Mouse (Mus musculus): ENCODE measurements at regions not wholly inside any gene's neighbourhood (a gene's known extent, or its start where the extent isn't known, plus 50 kb on each side); places are given as distances from the start of the nearest gene placed in this dataset.
A peak's percentile ranks its signal among the peaks of the same experiment; 100 is the strongest.

DNA sequence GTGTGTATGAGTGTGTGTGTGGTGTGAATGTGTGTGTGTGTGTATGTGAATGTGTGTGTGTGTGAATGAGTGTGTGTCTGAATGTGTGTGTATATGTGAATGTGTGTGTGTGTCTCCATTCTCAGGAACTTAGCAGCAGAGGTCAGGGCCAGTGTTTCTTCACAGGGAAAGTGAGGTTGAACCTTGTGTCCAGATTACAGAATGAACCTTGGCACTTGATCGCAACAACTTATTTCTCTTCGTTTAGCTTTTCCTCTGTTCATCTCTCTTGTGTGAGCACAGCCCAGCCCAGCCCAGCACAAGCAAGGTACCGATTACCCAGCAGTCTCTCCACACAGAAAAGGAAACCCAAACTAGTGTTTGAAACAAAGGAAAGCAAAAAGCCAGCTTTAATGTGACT, 249.7 kb downstream of the Foxo1 start:
- DNase-seq (ENCODE audit: low read depth, low spot score): no peak

DNA sequence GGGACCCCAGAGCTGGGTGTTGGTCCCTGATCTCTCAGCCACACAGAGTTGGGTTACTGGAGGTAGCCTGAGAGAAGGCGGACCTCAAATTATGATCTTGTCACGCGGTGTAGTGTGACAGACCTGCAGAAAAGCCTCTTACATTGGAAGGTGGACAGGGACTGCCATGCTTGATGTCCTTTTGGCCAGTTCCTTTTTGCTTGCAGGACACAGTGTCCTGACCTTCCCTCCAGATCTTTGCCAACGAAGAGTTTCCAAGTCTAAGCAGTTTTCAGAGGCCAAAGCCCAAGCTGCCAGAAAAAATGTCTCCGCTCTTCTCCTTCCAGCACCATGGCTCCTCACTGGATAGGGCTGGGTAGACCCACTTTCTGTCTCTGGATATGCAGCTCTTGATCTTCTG, 248.6 kb downstream of the Foxo1 start:
- no peak for DNase-seq (ENCODE audit: low read depth, low spot score)

GRCm38 (mm10) chr3:52512761-52513160, 244.6 kb downstream of the Foxo1 start:
- no peak for DNase-seq (ENCODE audit: low read depth, low spot score)

GRCm38 (mm10) chr3:52511549-52511948, 243.4 kb downstream of the Foxo1 start:
- no peak for DNase-seq (ENCODE audit: low read depth, low spot score)

DNA sequence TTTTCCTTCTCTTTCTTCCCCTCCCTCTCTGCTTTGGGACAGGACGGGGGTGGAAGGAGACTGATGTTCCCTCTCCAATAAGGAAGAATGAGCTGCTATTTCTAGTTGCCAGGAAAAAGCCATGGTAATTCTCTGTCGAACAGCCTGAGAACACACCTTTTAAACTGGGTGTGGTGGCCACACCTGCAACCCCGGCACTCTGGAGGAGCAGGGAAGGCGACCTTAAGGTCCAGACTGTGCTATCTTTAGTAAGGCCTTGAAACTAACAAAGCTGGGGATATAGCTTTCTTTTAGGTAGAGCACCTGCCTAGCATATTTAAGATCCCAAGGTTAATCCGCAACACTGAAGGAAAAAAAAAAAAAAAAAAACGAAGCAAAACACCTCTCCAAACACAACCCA, 242.7 kb downstream of the Foxo1 start:
- no peak for DNase-seq (ENCODE audit: low read depth, low spot score)

DNA sequence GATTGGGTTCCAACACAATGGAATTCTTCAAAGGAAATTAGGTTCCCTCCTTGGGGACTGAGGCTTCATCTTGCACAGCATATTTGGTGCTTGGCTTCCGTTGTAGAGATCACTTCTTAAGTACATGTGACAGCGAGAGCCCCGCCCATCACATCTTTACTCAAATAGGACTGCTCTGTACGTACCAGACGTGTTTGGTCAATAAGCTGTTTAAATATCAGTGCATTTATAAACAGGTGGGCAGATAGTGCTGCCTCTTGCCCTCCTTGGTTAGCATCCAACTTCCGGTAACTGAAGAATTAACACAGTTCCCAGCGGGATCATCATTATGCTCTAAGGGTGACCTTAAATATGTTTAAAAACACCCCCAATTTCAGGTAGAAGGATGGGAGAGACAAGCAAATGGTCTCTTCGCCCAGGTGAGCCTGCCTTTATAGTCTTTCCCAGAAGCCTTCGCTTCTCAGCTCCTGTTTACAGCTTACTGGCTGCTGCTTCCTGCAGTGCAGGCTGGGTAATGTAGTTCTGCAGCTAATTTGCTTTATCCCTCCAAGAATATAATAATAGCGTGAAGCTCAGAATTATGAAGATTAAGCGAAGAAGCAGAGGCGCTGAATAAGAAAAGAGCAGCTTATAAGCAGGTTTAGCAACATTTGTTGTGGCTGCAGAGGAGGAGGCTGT, 242.1 kb downstream of the Foxo1 start:
- no peak for DNase-seq (ENCODE audit: low read depth, low spot score)

- DNase-seq (ENCODE audit: low read depth, low spot score): no peak
These were observed 235.8 kb downstream of the Foxo1 start for GRCm38 (mm10) chr3:52503925-52504324.

DNA sequence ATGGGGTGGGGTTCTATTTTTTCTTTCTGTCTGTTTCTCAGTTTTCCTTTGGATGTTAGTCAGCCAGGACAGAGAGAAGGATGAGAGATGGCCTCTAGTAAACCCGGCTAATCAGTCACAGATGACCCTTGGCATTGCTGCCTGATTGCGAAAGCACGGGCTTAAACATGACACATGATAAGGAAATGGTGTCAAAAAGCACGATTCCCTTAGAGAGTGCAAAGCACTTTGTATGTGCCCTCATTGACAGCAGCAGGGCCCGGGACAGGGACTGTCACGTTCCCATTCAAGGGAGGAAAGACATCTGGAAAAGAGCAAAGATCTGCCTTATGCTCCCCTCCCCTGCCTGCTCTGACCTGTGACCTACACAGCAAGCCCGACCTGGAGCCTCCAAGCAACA, 234.1 kb downstream of the Foxo1 start:
- DNase-seq (ENCODE audit: low read depth, low spot score): peak; percentile 16

GRCm38 (mm10) chr3:52501614-52502013, 233.5 kb downstream of the Foxo1 start:
- DNase-seq (ENCODE audit: low read depth, low spot score): no peak

DNA sequence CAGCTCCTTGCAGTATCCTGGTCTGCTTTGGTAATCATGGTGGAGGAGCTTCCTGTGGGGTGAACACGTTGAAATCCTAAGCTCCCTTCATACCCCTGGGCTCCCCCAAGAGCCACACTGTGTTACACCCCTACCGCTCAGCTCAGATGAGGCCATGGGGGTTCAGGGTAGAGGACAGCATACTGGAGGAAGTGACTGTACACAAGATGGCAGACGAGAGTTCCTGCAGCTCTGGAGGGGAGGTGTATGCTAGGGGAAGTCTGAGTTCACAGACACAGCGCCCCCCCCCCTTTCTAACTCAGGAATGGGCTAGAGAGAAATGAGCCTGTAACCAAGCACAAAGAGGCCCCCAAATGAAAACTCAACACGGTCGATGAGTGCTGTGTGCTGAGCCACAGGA, 231.9 kb downstream of the Foxo1 start:
- DNase-seq (ENCODE audit: low read depth, low spot score): no peak

DNA sequence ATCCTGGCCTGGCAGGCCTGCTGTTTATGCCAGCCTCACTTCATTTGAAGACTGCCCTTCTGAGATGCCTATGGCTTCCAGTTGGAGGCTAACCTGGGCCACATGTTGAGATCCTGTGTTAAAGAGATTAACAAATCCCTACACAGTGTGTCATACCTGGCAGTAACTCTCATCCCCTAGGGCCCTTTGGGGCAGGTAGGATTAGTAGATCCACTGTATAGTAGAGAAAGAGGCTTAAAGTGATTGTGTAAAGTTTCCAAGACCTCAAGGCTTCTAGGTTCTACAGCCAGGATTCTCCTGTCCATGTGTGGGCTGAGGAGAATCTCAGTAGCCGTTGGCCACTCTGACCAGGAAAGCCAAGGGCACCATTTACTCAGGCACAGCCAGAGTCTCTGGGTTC, 231.4 kb downstream of the Foxo1 start:
- no peak for DNase-seq (ENCODE audit: low read depth, low spot score)

DNA sequence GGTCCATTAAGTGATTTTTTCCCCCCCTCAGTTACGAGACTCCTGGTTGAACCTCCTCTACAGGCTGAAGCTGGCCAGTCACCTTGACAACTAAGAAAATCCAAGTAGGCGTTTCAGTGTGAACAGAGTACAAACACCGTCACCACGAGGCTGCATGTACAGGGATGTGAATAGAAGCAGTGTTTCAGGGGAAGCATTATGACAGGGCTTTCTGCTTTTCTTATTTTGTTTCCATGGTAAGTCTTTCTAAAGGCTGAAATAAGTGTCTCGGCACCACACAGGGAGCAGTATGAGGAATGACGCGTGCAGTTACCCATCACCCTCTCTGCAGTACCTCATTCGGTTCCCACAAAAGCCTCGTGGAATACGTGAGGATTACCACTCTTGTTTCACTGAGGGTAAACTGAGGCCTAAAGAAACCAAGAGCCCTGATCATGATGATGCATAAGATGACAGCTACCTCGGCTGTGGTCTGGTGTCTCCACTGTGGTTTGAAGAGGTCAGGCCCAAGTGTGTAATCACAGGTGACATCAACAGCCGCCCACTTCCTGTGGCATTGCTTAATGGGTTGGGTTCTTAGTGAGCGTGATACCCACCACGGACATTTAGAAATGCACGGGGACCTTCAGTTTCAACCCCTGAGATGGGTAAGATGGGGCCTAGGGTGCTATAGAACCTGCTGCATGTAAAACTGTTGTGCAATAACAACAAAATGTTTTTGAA, 230.5 kb downstream of the Foxo1 start:
- no peak for DNase-seq (ENCODE audit: low read depth, low spot score)

DNA sequence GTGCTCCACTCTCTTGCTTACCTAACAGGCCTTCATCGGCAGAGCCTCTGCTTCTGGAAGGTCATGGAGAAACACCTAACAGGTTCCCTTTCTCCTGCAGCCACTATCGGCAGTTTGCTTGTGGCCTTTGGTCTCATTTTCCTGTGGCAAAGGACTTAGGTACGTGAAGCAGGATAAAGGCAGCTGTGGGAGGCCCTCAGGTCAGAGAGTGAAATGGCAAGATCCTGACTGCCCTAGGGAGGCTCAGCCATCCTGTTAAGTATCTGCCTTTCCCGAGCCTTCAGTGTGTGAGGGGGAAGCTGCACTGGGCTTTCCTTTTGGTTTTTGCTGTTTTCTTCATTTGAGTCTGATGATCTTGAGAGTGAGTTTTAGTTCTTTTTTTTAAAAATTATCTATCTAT, 228.8 kb downstream of the Foxo1 start:
- no peak for DNase-seq (ENCODE audit: low read depth, low spot score)

DNA sequence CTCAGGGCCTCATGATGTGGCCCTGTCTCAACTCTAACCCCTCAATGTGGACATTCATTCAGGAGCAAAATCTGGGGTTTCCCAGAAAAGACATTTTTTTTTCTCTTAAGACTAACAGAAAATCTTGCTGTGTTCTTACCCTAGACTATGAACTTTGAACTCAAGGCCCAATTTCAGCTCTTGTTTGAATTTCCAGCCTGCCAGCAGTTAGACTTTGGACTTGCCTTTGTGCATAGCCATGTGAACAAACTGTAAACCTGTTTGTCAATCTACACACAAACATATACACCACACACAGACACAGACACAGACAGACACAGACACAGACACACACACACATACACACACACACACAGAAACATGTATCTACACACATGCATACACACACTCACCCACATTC, 227.3 kb downstream of the Foxo1 start:
- DNase-seq (ENCODE audit: low read depth, low spot score): no peak

GRCm38 (mm10) chr3:52494924-52495323, 226.8 kb downstream of the Foxo1 start:
- DNase-seq (ENCODE audit: low read depth, low spot score): no peak

GRCm38 (mm10) chr3:52479186-52479585, 211.1 kb downstream of the Foxo1 start:
- no peak for DNase-seq (ENCODE audit: low read depth, low spot score)

DNA sequence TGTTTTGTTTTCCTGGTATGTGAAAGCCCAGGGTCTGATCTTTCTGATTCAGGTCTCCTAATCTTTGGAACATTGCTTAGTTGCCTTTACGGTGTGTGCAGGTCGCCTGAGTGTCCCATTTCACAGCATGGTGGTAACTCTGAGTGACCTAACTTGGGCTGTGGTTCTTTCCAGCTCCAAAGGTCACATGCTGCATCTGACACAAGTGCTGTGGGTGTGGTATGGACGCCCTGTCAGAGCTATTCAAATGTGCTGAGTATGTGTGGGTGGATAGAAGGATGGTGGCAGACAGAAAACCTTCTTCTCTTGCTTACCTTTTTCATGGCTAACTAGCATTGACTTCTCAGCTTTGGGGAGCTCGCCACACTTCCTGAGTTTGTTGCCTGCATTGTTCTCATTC, 201.8 kb downstream of the Foxo1 start:
- no peak for DNase-seq (ENCODE audit: low read depth, low spot score)

DNA sequence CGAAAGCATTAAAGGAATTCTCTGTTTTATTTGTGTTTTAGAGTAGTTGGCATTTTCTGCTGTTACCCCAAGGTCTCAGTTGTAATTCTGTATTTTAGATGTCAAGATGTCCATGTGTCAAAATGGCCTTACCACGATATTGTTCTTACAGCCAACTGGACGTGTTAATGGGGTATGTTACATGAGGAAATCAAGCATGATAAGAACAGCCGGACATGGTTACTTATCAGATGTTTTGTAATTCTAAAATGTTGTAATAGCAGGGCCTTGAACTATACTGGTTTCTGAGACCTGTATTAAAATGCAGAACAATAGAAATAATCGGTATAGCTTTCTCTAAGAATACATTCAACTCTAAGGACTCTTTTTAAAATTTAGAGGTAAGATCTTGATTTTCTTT, 201.3 kb downstream of the Foxo1 start:
- no peak for DNase-seq (ENCODE audit: low read depth, low spot score)

DNA sequence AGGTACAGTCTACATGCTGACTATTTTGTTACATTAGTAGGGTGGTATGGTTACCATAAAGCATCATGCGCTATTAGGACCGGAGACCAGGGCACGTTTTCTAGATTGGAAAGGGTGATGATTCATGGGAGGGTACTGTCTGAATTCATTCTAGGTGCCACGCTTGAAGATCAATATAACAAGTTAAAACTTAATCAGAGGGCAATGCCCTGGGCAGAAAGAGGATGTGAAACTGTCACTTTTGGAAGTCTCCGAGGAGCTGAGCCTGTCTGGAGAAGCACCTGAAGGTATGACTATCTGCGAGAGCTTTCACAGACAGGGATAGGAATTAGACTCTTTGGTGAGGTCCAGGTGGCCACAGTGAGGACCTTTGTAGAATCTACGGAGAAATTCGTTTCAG, 200.2 kb downstream of the Foxo1 start:
- no peak for DNase-seq (ENCODE audit: low read depth, low spot score)

- no peak for DNase-seq (ENCODE audit: low read depth, low spot score)
These were observed 199.7 kb downstream of the Foxo1 start for GRCm38 (mm10) chr3:52467876-52468275.

DNA sequence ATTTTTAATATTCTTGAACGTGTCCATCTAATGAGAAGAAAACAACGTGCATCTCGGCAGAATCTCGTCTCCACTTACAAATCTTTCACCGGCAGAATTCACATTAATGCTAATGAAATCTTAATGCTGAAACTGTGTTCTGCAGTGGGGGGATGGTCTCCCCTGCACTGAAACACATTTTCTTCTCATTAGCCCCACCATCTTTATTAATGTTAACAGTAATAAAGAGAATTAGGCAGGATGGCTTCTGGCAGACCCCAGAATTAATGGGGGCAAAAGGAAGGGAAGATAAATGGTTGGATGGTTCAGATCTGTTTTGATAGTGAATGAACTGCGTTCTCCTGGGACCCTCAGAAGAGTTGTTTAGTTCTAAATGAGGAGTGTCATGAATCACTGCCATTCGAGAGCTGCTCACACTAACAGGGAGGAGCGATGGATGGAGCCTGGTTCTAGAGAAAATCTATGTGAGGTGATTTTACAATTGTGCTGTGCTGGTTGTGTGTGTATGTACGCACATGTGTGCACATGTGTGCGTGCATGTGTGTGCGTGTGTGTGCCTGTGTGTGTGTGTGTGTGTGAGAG, 198.9 kb downstream of the Foxo1 start:
- peak; percentile 46 for DNase-seq (ENCODE audit: low read depth, low spot score)

- DNase-seq (ENCODE audit: low read depth, low spot score): no peak
These were observed 198.4 kb downstream of the Foxo1 start for GRCm38 (mm10) chr3:52466571-52466970.

DNA sequence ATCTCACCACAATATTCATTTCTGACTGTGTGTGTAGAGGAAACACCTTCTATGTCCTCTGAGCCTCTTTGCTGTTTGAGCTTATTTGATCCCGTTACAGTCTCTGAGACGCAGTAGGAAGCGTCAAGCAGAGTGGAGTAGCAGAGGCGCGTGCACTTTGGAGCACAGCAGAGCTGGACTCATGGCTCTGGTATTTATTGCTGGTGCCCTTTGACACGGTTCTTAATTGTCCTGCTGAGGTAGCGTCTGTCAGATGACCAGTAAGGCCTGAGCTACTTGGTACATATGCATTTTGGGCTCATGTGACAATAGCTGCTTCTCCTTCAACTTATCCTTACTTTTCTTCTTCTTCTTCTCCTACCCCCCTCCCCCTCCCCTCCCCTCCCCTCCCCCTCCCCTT, 195.8 kb downstream of the Foxo1 start:
- peak; percentile 66 for DNase-seq (ENCODE audit: low read depth, low spot score)
